25 mouse cellular contexts compared by ENCODE assay signal in genomic region chr17:88549411-88550191, GRCm38 (mm10). TPM values are rescaled to one million over a fixed set of nuclear protein-coding genes. Genes with fewer than 3 reads are reported as not detected.
A peak's percentile ranks its signal among the peaks of the same experiment; 100 is the strongest.
DNase-seq lines count a peak whose midpoint lies in the region; ATAC-seq and TF ChIP-seq lines count a peak whose summit lies in the region.
"Had no signal": no experiment of that assay in that cellular context is flagged by ENCODE, and none has a peak within 500 bp of the region (broad histone marks: within the 10 kb centered on the region; RNA-seq: fewer than 3 reads in every experiment).

No protein-coding gene starts in this region.

- no peak overlapping the region for H3K27ac ChIP-seq in heart, embryonic 11.5 days (ENCODE audit: low read depth, low read length)
- no peak overlapping the region for H3K27ac ChIP-seq in ES-E14 (ENCODE audit: insufficient read depth, low read depth, low read length, poor library complexity, severe bottlenecking)
- H3K27ac ChIP-seq in liver, embryonic 16.5 days (ENCODE audit: low read length), result no peak overlapping the region
- no peak overlapping the region; the same call in 1 of the 2 replicates for H3K27ac ChIP-seq in gastrocnemius, adult 2 months
- H3K27ac ChIP-seq: embryonic facial prominence, embryonic 13.5 days; hindbrain, embryonic 12.5 days; kidney, postnatal 0 days; neural tube, embryonic 12.5 days; stomach, embryonic 15.5 days had no signal

- no peak for DNase-seq in heart, adult 18-20 months
- DNase-seq in ES-E14 (ENCODE audit: low read depth, low spot score), result no peak
- DNase-seq in cerebellum, adult 11 months, result no peak
- no peak for DNase-seq in right cerebral cortex, postnatal 14 days
- DNase-seq in gastrocnemius, adult 2 months, result no peak
- DNase-seq: adrenal gland, adult 2 months; cerebellum, adult 18-20 months; cerebellum, postnatal 14 days; embryo, embryonic 11 days; lung, adult 18-20 months; lung, postnatal 10 days; midbrain, embryonic 14.5 days; right cerebral cortex, postnatal 4 days; thymus, postnatal 36 days had no signal

- no peaks in the 10 kb centered on the region for H3K9me3 ChIP-seq in heart, embryonic 11.5 days (replicated peaks; ENCODE audit: control insufficient read depth, low read length)
- H3K9me3 ChIP-seq in ES-E14 (ENCODE audit: control insufficient read depth, insufficient read depth, low read depth, low read length), result no peaks in the 10 kb centered on the region
- H3K9me3 ChIP-seq in liver, embryonic 16.5 days (replicated peaks; ENCODE audit: control insufficient read depth, low read length), result no peaks in the 10 kb centered on the region
- H3K9me3 ChIP-seq: embryonic facial prominence, embryonic 13.5 days; hindbrain, embryonic 12.5 days; megakaryocyte, embryonic 14.5 days; neural tube, embryonic 12.5 days; stomach, embryonic 15.5 days had no signal

- 57% methylated on average over 24 of the region's 24 CpGs for WGBS in heart, embryonic 11.5 days (ENCODE audit: insufficient replicate concordance)
- 65% methylated on average over 24 of the region's 24 CpGs for WGBS in liver, embryonic 16.5 days (ENCODE audit: insufficient replicate concordance)

- no peak overlapping the region for H3K4me3 ChIP-seq in heart, embryonic 11.5 days (ENCODE audit: low read depth, low read length)
- peak overlapping the region; percentile 28 to 54; a peak in 2 of 4 replicates for H3K4me3 ChIP-seq in ES-E14 (ENCODE audit: insufficient read depth in 1 of 2, low read depth in 1 of 2, low read length in 2 of 2, poor library complexity in 1 of 2, severe bottlenecking in 1 of 2)
- H3K4me3 ChIP-seq in liver, embryonic 16.5 days (ENCODE audit: low read depth, low read length), result no peak overlapping the region
- no peak overlapping the region for H3K4me3 ChIP-seq in gastrocnemius, adult 2 months
- H3K4me3 ChIP-seq: embryonic facial prominence, embryonic 13.5 days; hindbrain, embryonic 12.5 days; megakaryocyte, embryonic 14.5 days; neural tube, embryonic 12.5 days; stomach, embryonic 15.5 days had no signal

- TF ChIP-seq CTCF in gastrocnemius, adult 2 months (IDR thresholded peaks at IDR 0.05), result no peak

- no peaks in the 10 kb centered on the region for H3K27me3 ChIP-seq in heart, embryonic 11.5 days (ENCODE audit: control insufficient read depth, insufficient read depth, low read length)
- no peaks in the 10 kb centered on the region for H3K27me3 ChIP-seq in liver, embryonic 16.5 days (ENCODE audit: control insufficient read depth, insufficient read depth, low read depth, low read length)
- H3K27me3 ChIP-seq: embryonic facial prominence, embryonic 13.5 days; hindbrain, embryonic 12.5 days; megakaryocyte, embryonic 14.5 days; neural tube, embryonic 12.5 days; stomach, embryonic 15.5 days had no signal

- 0 out of 2 replicates have a peak, but pooled peaks have one; percentile 17 for ATAC-seq in heart, embryonic 11.5 days (replicated peaks; ENCODE audit: insufficient number of reproducible peaks, low FRiP score, low TSS enrichment)
- ATAC-seq in erythroid progenitor cell, adult 5-6 weeks (replicated peaks; ENCODE audit: low FRiP score, poor library complexity, severe bottlenecking), result peak; percentile 66
- ATAC-seq in liver, embryonic 16.5 days (ENCODE audit: low read depth), result peak; percentile 45
- ATAC-seq: forebrain, embryonic 14.5 days had no signal

- intact Hi-C loops in gastrocnemius, adult 2 months (cut with DNase I), result no loop called here

- in situ Hi-C loops in ES-E14 (cut with MboI; ENCODE audit: low sequenced_read_pairs in 2 of 2, unreplicated experiment in 2 of 2), result no loop called here

- no peak overlapping the region for H3K9ac ChIP-seq in heart, embryonic 11.5 days (ENCODE audit: low read depth, low read length)
- peak overlapping the region; percentile 30; the same call in 1 of the 2 replicates for H3K9ac ChIP-seq in ES-E14 (ENCODE audit: insufficient read depth, low read depth, low read length, poor library complexity, severe bottlenecking)
- no peak overlapping the region for H3K9ac ChIP-seq in liver, embryonic 16.5 days (ENCODE audit: low read depth, low read length)
- H3K9ac ChIP-seq: embryonic facial prominence, embryonic 13.5 days; hindbrain, embryonic 12.5 days; neural tube, embryonic 12.5 days; stomach, embryonic 15.5 days had no signal

- H3K36me3 ChIP-seq in heart, embryonic 11.5 days (ENCODE audit: control insufficient read depth, insufficient read depth, low read length), result 0 out of 2 replicates have a peak, but pooled peaks cover 5% of the 10 kb centered on the region
- peaks cover 9% of the 10 kb centered on the region for H3K36me3 ChIP-seq in ES-E14 (ENCODE audit: control insufficient read depth, insufficient read depth, low read length, poor library complexity, severe bottlenecking)
- H3K36me3 ChIP-seq in liver, embryonic 16.5 days (ENCODE audit: control insufficient read depth, insufficient read depth), result peaks cover 5% of the 10 kb centered on the region

- peaks cover 6% of the 10 kb centered on the region for H3K4me1 ChIP-seq in heart, embryonic 11.5 days (ENCODE audit: control insufficient read depth, insufficient read depth, low read length)
- peaks cover 1 to 9% of the 10 kb centered on the region in 2 experiments; a peak in 2 of 4 replicates for H3K4me1 ChIP-seq in ES-E14 (ENCODE audit: control insufficient read depth in 2 of 2, insufficient read depth in 2 of 2, low read length in 2 of 2, poor library complexity in 1 of 2)
- peaks cover 21% of the 10 kb centered on the region for H3K4me1 ChIP-seq in liver, embryonic 16.5 days (ENCODE audit: control insufficient read depth, low read depth, low read length)

- no peak overlapping the region for H3K4me2 ChIP-seq in heart, embryonic 11.5 days
- no peak overlapping the region for H3K4me2 ChIP-seq in liver, embryonic 16.5 days (ENCODE audit: low read depth, low read length)
- H3K4me2 ChIP-seq: embryonic facial prominence, embryonic 13.5 days; hindbrain, embryonic 12.5 days; neural tube, embryonic 12.5 days; stomach, embryonic 15.5 days had no signal

TF ChIP-seq in ES-E14, 5 proteins besides CTCF, POLR2A, EP300 and RAD21:
- TF ChIP-seq ZC3H11A (IDR thresholded peaks at IDR 0.05; ENCODE audit: borderline replicate concordance, low read depth, low read length), result no peak
- no peak for TF ChIP-seq MAFK (IDR thresholded peaks at IDR 0.05; ENCODE audit: insufficient read depth, low read depth, low read length)

RNA-seq across cellular contexts. Expression of gene Ppp1r21, which starts 19.7 kb away (rescaled TPM):
- polyA plus RNA-seq in heart, embryonic 11.5 days (2014; fragmentation: Nextera tagmentation; extraction: Ambion mirVana), result 15.9 and 16.8 TPM in 2 replicates
- 10 to 100 TPM; 10.1 to 10.8 TPM for total RNA-seq in heart, adult 18-20 months (2021)
- total RNA-seq in ES-E14 (2012; rRNA removed), result 21.7 and 24.8 TPM in 2 replicates
- 16.3 and 20.5 TPM in 2 replicates for total RNA-seq in erythroid progenitor cell, adult 5-6 weeks (2015; ENCODE audit: low replicate concordance)
- 7.6 and 8.1 TPM in 2 replicates for total RNA-seq in erythroid progenitor cell, adult 5-6 weeks (2017; ENCODE audit: low replicate concordance)
- 9.6 and 10.6 TPM in 2 replicates for polyA plus RNA-seq in liver, embryonic 16.5 days (2015; fragmentation: Nextera tagmentation; extraction: Ambion mirVana)
- 1 to 10 TPM; 4.5 to 5.8 TPM for total RNA-seq in gastrocnemius, adult 2 months (2021)

RNA-seq across cellular contexts. Expression of gene Ston1, which starts 47.9 kb away (rescaled TPM):
- 6.9 and 11.1 TPM in 2 replicates for polyA plus RNA-seq in heart, embryonic 11.5 days (2014; fragmentation: Nextera tagmentation; extraction: Ambion mirVana)
- total RNA-seq in heart, adult 18-20 months (2021), result 10 to 100 TPM; 19.3 to 20.6 TPM
- total RNA-seq in ES-E14 (2012; rRNA removed), result 4.0 and 4.5 TPM in 2 replicates
- total RNA-seq in erythroid progenitor cell, adult 5-6 weeks (2015; ENCODE audit: low replicate concordance), result 1.4 TPM in 1 of 2 replicates, not detected in the other
- not detected in 2 replicates for total RNA-seq in erythroid progenitor cell, adult 5-6 weeks (2017; ENCODE audit: low replicate concordance)
- 0.91 and 0.96 TPM in 2 replicates for polyA plus RNA-seq in liver, embryonic 16.5 days (2015; fragmentation: Nextera tagmentation; extraction: Ambion mirVana)
- total RNA-seq in gastrocnemius, adult 2 months (2021), result 10 to 100 TPM in 1 of 2 experiments, 1 to 10 TPM in 1; 5.4 to 14.2 TPM
- total RNA-seq: granulocyte monocyte progenitor cell, adult 5-6 weeks had no signal

Comparison
In these comparisons a context has a peak if more than half of its experiments do, and no peak if none do; other contexts are left out.
1. H3K4me3 ChIP-seq: peak in ES-E14 (2 of 2); none in heart, embryonic 11.5 days (single experiment), liver, embryonic 16.5 days (single experiment) and gastrocnemius, adult 2 months (single experiment).
2. Peak in every context shown above with its lines, with median percentiles within 50 percentile points of each other: ATAC-seq.